Mouse (Mus musculus) spleen, adult 2 months (tissue): ENCODE measurements around the gene Npy5r.

ENCODE experiments used
- CTCF ChIP-seq: fragments of 200-500 bp; IDR thresholded peaks from 2 replicates; pipeline ENCODE4 v1.5.1; 2011; ENCODE audit warnings: mild to moderate bottlenecking, inconsistent platforms; ENCODE audit not compliant: insufficient read depth, insufficient read length, insufficient replicate concordance; ENCODE audit errors: extremely low read depth
- POLR2A ChIP-seq: fragments of 200-500 bp; IDR thresholded peaks from 2 replicates; pipeline ENCODE4 v1.6.1; 2011; ENCODE audit warnings: low read depth, low read length, inconsistent platforms

DNA sequence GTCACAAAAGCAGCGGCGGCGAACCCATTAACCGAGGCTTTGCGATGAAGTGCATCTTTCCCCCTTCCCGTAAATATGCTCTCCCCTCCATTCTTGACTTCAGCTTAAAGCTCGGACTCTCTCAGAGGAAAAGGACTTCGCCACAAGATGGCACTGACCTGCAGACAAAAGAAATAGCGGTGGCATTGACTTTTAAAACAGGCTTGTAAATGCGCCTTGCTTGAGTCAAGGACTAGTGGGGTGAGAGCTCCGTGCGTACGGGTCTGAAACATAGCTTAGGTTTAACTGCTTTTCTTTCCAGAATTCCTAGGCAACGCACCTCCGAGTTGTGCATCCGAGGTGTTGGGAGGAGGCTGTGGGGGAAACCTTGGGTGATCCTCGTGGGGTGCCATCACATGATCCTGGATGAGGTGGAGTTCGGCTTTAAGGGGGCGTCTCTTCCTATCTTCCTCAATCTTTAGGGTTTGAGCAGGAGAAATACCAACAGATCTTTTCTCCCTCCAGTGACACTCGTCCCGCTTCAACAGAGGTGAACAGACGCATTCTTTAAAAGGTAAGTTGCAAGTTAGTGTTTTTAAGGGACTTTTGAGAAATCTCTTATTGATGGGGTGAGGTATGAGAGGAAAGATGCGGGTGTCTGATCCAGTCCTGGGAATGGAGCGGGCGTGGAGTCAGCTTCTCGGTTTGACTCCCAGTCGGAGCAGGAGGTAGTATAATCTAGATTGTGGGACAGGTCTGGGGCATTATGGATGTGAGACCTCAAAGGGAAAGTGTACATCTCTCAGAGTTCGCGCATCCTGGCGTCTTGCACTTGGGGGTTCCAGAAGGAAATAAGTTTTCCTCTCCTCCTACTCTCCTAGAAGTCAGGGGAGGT lies 9.3 kb upstream of the Npy5r start, which contains the start of gene Npy1r:
- TF ChIP-seq CTCF (no peak), POLR2A (no peak)
